ENCODE assay signal across 22 mouse cellular contexts in genomic region chr5:125277313-125277712, GRCm38 (mm10).
"Had no signal": no experiment of that assay in that cellular context is flagged by ENCODE, and none has a peak within 500 bp of the region (broad histone marks: within the 10 kb centered on the region; RNA-seq: fewer than 3 reads in every experiment).

No protein-coding gene starts in this region.

- ATAC-seq: liver, embryonic 12.5 days; midbrain, embryonic 15.5 days had no signal

- H3K36me3 ChIP-seq: lung, embryonic 15.5 days; midbrain, embryonic 12.5 days; midbrain, embryonic 15.5 days; neural tube, embryonic 12.5 days; neural tube, embryonic 15.5 days; stomach, embryonic 15.5 days had no signal

- H3K9me3 ChIP-seq: limb, embryonic 10.5 days; limb, embryonic 13.5 days; liver, embryonic 12.5 days; liver, embryonic 15.5 days; lung, embryonic 15.5 days; midbrain, embryonic 12.5 days; midbrain, embryonic 15.5 days; neural tube, embryonic 12.5 days; neural tube, embryonic 15.5 days; stomach, embryonic 15.5 days had no signal

- H3K27me3 ChIP-seq: limb, embryonic 13.5 days; liver, embryonic 12.5 days; liver, embryonic 15.5 days; lung, embryonic 15.5 days; midbrain, embryonic 12.5 days; midbrain, embryonic 15.5 days; neural tube, embryonic 12.5 days; neural tube, embryonic 15.5 days; stomach, embryonic 15.5 days had no signal

- DNase-seq: layer of hippocampus, adult 9-11 months; liver; lung, adult 18-20 months; lung, postnatal 10 days; lung, postnatal 36 days; right cerebral cortex, adult 18-20 months; right cerebral cortex, postnatal 25 days; spleen, adult 18-20 months; thymus, adult 18-20 months; thymus, postnatal 14 days; thymus, postnatal 4 days had no signal

- H3K4me3 ChIP-seq: layer of hippocampus, adult 2 months; limb, embryonic 10.5 days; limb, embryonic 13.5 days; liver, embryonic 12.5 days; liver, embryonic 15.5 days; lung, embryonic 15.5 days; midbrain, embryonic 12.5 days; midbrain, embryonic 15.5 days; neural tube, embryonic 12.5 days; neural tube, embryonic 15.5 days; stomach, embryonic 15.5 days had no signal
